Mouse (Mus musculus) erythroblast, adult 5-6 weeks (primary cell): ENCODE measurements around the gene Ssx2ip. TPM values are rescaled to one million over a fixed set of nuclear protein-coding genes. Genes with fewer than 3 reads are reported as not detected.

ENCODE experiments used
- ATAC-seq: replicated peaks from 2 replicates; pipeline ENCODE4 v1.8.0; 2016; ENCODE audit warnings: moderate number of reproducible peaks, mild to moderate bottlenecking, moderate TSS enrichment, inconsistent platforms; ENCODE audit not compliant: poor library complexity, low FRiP score, severe bottlenecking
- total RNA-seq, 2 experiments: library from RNA; stranded (forward) in 1 of 2; stranded (reverse) in 1 of 2; fragments of 150-400 nt in 1 of 2; fragments of 200-764, 138-1000 nt in 1 of 2; gene quantifications; 2 replicates each; pipeline versions ENCODE4 v1.2.3 to v1.2.4; 2015 to 2017; ENCODE audit warnings: low replicate concordance in 2 of 2

Ssx2ip gene
- 13.2 and 15.0 TPM in 2 replicates for total RNA-seq (2015; ENCODE audit: low replicate concordance)
- total RNA-seq (2017; ENCODE audit: low replicate concordance), result 25.0 and 37.5 TPM in 2 replicates

GRCm38 (mm10) chr3:146404311-146405201 is at the start of gene Ssx2ip:
Gene Ssx2ip (plus strand): TSS chr3:146404642.
- ATAC-seq, result peak; percentile 89

- no peak for ATAC-seq
Measured at GRCm38 (mm10) chr3:146355146-146355545, 49.3 kb upstream of the Ssx2ip start.

- ATAC-seq, result no peak
Measured at GRCm38 (mm10) chr3:146365471-146365870, 39.0 kb upstream of the Ssx2ip start.

GRCm38 (mm10) chr3:146367058-146367457 is 37.4 kb upstream of the Ssx2ip start:
- ATAC-seq, result no peak

- no peak for ATAC-seq
Measured at GRCm38 (mm10) chr3:146370553-146371095, 33.8 kb upstream of the Ssx2ip start.

- ATAC-seq, result no peak
Measured at GRCm38 (mm10) chr3:146371201-146371600, 33.2 kb upstream of the Ssx2ip start.

GRCm38 (mm10) chr3:146374596-146375175 is 29.8 kb upstream of the Ssx2ip start:
- ATAC-seq, result no peak

GRCm38 (mm10) chr3:146375224-146375657 is 29.2 kb upstream of the Ssx2ip start:
- ATAC-seq, result no peak

- ATAC-seq, result no peak
Measured at GRCm38 (mm10) chr3:146376337-146377130, 27.9 kb upstream of the Ssx2ip start.

GRCm38 (mm10) chr3:146377216-146377615 is 27.2 kb upstream of the Ssx2ip start:
- ATAC-seq, result no peak

- no peak for ATAC-seq
Measured at GRCm38 (mm10) chr3:146378753-146379152, 25.7 kb upstream of the Ssx2ip start.

- ATAC-seq, result no peak
Measured at GRCm38 (mm10) chr3:146379740-146380466, 24.5 kb upstream of the Ssx2ip start.

- ATAC-seq, result no peak
Measured at GRCm38 (mm10) chr3:146380874-146381273, 23.6 kb upstream of the Ssx2ip start.

GRCm38 (mm10) chr3:146381471-146381870 is 23.0 kb upstream of the Ssx2ip start:
- no peak for ATAC-seq

GRCm38 (mm10) chr3:146386800-146387199 is 17.6 kb upstream of the Ssx2ip start:
- no peak for ATAC-seq

- no peak for ATAC-seq
Measured at GRCm38 (mm10) chr3:146392656-146393321, 11.7 kb upstream of the Ssx2ip start.

GRCm38 (mm10) chr3:146393641-146394100 is 10.8 kb upstream of the Ssx2ip start:
- no peak for ATAC-seq

GRCm38 (mm10) chr3:146396256-146396655 is 8.2 kb upstream of the Ssx2ip start:
- no peak for ATAC-seq

GRCm38 (mm10) chr3:146396934-146397333 is 7.5 kb upstream of the Ssx2ip start:
- ATAC-seq, result no peak
